Mouse (Mus musculus) lung, adult 2 months (tissue): ENCODE data around the gene Metap2.

Experiments
- CTCF ChIP-seq: fragments of 200-500 bp; IDR thresholded peaks from 2 replicates; pipeline ENCODE4 v1.5.1; 2011; ENCODE audit warnings: mild to moderate bottlenecking, low read length, control low read depth; ENCODE audit not compliant: insufficient read depth
- POLR2A ChIP-seq: fragments of 200-500 bp; IDR thresholded peaks from 2 replicates; pipeline ENCODE4 v1.6.1; 2011; ENCODE audit warnings: low read depth, mild to moderate bottlenecking, control low read depth, low read length, borderline replicate concordance; ENCODE audit errors: extremely low read depth

DNA sequence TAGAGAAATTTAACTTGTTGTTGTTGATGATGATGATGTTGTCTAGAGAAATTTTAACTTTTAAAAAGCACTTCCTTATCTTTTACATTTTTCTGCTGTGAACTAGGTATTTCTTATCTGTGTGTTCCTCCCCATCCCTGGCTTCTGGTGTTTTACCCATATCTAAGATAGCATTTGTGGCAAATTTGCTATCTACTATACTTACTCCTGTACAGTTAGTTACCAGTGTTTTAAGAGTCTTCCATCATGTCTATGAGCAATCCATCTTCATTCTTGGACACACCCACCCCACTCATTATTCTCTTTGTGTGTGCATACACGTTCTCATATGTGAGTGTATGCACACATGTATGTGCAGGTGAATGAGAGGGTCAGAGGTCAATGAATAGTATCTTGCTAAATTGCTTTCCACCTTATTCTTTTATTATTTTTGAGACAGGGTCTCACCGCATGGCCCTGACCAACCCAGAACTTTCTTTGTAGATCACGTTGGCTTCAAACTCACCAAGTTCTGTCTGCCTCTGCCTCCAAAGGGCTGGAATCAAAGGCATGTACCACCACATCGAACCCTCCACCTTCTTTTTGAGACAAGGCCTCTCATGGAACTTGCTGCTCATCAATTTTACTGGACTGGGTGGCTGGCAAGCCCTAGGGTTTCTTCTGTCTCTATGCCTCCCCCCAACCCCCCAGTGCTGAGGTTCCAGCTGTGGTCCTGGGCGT lies 15.4 kb upstream of the Metap2 start:
- no peak for TF ChIP-seq CTCF
- no peak for TF ChIP-seq POLR2A
